Mouse (Mus musculus) thymus, adult 2 months (tissue): ENCODE data around the gene Meis2. TPM values are rescaled to one million over a fixed set of nuclear protein-coding genes. Genes with fewer than 3 reads are reported as not detected.

Source experiments
- DNase-seq: peaks from one replicate; pipeline ENCODE4 v3.0.0; 2021
- H3K27ac ChIP-seq: fragments of 200-500 bp; 2 replicates; pipeline ENCODE4 v1.5.1; 2012; ENCODE audit warnings: low read length, control low read depth; ENCODE audit not compliant: control insufficient read depth, insufficient read depth
- H3K27me3 ChIP-seq: fragments of 200-500 bp; 2 replicates; pipeline ENCODE4 v1.6.1; 2012; ENCODE audit warnings: mild to moderate bottlenecking, low read length, moderate library complexity, mixed read lengths; ENCODE audit not compliant: control insufficient read depth, insufficient read depth
- H3K36me3 ChIP-seq: fragments of 200-500 bp; 2 replicates; pipeline ENCODE4 v1.6.1; 2012; ENCODE audit warnings: mild to moderate bottlenecking, low read length, moderate library complexity; ENCODE audit not compliant: control insufficient read depth, insufficient read depth
- H3K4me1 ChIP-seq: fragments of 200-500 bp; replicated peaks from 2 replicates; pipeline ENCODE4 v1.6.1; 2012; ENCODE audit warnings: low read length; ENCODE audit not compliant: control insufficient read depth, insufficient read depth
- H3K4me3 ChIP-seq: fragments of 200-500 bp; 2 replicates; pipeline ENCODE4 v1.5.1; 2012; ENCODE audit warnings: mild to moderate bottlenecking, low read length, control low read depth, moderate library complexity; ENCODE audit not compliant: control insufficient read depth, insufficient read depth
- CTCF ChIP-seq: fragments of 200-500 bp; IDR thresholded peaks from 2 replicates; pipeline ENCODE4 v1.5.1; 2012; ENCODE audit warnings: mild to moderate bottlenecking, control low read depth, low read length, moderate library complexity, borderline replicate concordance; ENCODE audit not compliant: control insufficient read depth, poor library complexity, insufficient read depth; ENCODE audit errors: extremely low read depth
- POLR2A ChIP-seq: fragments of 200-500 bp; IDR thresholded peaks from 2 replicates; pipeline ENCODE4 v1.6.1; 2012; ENCODE audit warnings: mild to moderate bottlenecking, low read length, control low read depth, moderate library complexity; ENCODE audit not compliant: control insufficient read depth, poor library complexity, insufficient read depth; ENCODE audit errors: extremely low read depth
- WGBS: fragments of 180-500 bp; shearing (Covaris S2); methylation state at CpG from one replicate; pipeline ENCODE4 v1.1.7; 2018; 5-methylcytosine and 5-hydroxymethylcytosine counted together
- polyA plus RNA-seq: library from polyadenylated mRNA; depleted of rRNA; stranded (reverse); fragments of >200 nt; gene quantifications from 2 replicates; pipeline ENCODE4 v1.2.3, GENCODE M21; 2012

The Meis2 gene
- polyA plus RNA-seq, 1 experiment, result 10.5 TPM

- WGBS, result 52% methylated on average over 7 of the region's 7 CpGs
- no peaks in the 10 kb centered on the region for H3K36me3 ChIP-seq
- H3K4me3 ChIP-seq, result no peak overlapping the region
- no peak overlapping the region for H3K27ac ChIP-seq
- DNase-seq, result no peak
- no peaks in the 10 kb centered on the region for H3K4me1 ChIP-seq
- TF ChIP-seq CTCF (no peak), POLR2A (no peak)
- no peaks in the 10 kb centered on the region for H3K27me3 ChIP-seq
Measured at GRCm38 (mm10) chr2:115947714-115948226, 117.9 kb downstream of the Meis2 start.

GRCm38 (mm10) chr2:115943044-115943443 lies 122.6 kb downstream of the Meis2 start:
- no peak overlapping the region for H3K27ac ChIP-seq
- no peak for DNase-seq
- 95% methylated on average over 8 of the region's 8 CpGs for WGBS
- TF ChIP-seq CTCF (no peak), POLR2A (no peak)
- no peaks in the 10 kb centered on the region for H3K4me1 ChIP-seq
- no peak overlapping the region for H3K4me3 ChIP-seq
- no peaks in the 10 kb centered on the region for H3K27me3 ChIP-seq
- H3K36me3 ChIP-seq, result no peaks in the 10 kb centered on the region

DNA sequence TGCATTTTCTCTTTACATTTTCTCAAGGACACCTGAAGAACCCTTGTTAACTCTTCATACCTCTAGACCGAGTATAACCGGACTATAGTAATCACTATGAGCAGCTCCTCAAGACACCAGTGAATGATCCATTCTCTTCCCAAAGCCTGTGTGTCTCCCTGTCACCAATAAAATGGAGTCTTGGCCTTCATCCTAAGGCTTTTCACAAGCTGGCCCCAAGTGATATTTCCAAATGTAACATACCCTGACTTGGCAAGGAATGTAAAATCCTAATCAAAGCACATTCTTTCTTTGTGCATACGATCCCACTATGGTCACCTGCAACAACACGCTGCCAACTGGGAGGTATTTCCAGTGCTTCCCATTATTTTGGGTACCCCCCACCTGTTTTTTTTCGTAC lies 125.8 kb downstream of the Meis2 start:
- Histone ChIP-seq H3K27ac (no peak overlapping the region), H3K27me3 (no peaks in the 10 kb centered on the region), H3K4me1 (no peaks in the 10 kb centered on the region), H3K4me3 (no peak overlapping the region), H3K36me3 (no peaks in the 10 kb centered on the region)
- no peak for DNase-seq
- WGBS, result 93% methylated on average over 5 of the region's 5 CpGs
- TF ChIP-seq POLR2A (no peak), CTCF (no peak)

GRCm38 (mm10) chr2:115938926-115939563 lies 126.6 kb downstream of the Meis2 start:
- WGBS, result 91% methylated on average over 8 of the region's 8 CpGs
- TF ChIP-seq POLR2A (no peak), CTCF (no peak)
- DNase-seq, result no peak
- Histone ChIP-seq H3K27me3 (no peaks in the 10 kb centered on the region), H3K36me3 (no peaks in the 10 kb centered on the region), H3K27ac (no peak overlapping the region), H3K4me3 (no peak overlapping the region), H3K4me1 (no peaks in the 10 kb centered on the region)

GRCm38 (mm10) chr2:115938296-115938695 lies 127.3 kb downstream of the Meis2 start:
- H3K27me3 ChIP-seq, result no peaks in the 10 kb centered on the region
- H3K36me3 ChIP-seq, result no peaks in the 10 kb centered on the region
- 97% methylated on average over 3 of the region's 3 CpGs for WGBS
- no peak overlapping the region for H3K4me3 ChIP-seq
- no peak overlapping the region for H3K27ac ChIP-seq
- TF ChIP-seq CTCF (no peak), POLR2A (no peak)
- no peak for DNase-seq
- no peaks in the 10 kb centered on the region for H3K4me1 ChIP-seq

DNA sequence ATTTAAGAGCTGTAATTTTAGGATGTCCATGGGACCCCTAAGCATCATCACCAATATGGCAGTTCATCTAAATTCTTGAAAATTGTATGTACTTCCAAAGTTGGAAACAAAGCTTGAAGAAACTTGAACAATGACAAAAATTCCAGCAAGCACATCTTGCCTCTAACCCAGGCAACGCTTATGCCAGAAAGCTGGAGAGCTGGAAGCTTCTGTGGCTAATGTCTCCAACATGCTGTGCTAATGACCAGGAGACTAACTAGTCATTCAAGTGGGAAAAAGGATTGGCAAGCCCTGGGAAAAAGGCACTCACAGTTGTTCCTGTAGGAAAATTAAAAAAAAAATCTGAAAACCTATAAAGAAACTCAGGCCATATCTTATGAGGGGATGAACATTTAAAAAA lies 127.7 kb downstream of the Meis2 start:
- Histone ChIP-seq H3K36me3 (no peaks in the 10 kb centered on the region), H3K27me3 (no peaks in the 10 kb centered on the region), H3K27ac (no peak overlapping the region), H3K4me3 (no peak overlapping the region), H3K4me1 (no peaks in the 10 kb centered on the region)
- TF ChIP-seq POLR2A (no peak), CTCF (no peak)
- 98% methylated on average over 1 of the region's 1 CpGs for WGBS
- DNase-seq, result no peak

DNA sequence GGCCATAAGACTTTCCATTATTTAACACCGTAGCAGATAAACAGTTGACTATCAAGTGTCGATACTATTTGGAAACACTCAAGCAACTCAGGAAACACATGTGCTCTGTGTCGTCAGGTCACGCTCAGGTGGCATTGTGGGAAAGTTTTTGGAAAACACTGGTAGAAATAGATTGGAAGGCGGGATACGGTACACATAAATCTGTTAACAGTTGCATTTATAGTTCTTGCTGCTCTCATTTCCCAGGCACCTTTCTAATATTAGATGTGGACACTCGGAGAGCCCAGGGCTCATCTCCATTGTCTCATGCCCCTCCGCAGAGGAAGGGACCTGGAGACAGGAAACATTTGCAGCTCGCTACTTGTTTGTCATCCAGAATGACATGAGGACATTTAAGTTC lies 128.9 kb downstream of the Meis2 start:
- WGBS, result 90% methylated on average over 9 of the region's 9 CpGs
- H3K4me1 ChIP-seq, result no peaks in the 10 kb centered on the region
- no peak overlapping the region for H3K27ac ChIP-seq
- H3K27me3 ChIP-seq, result no peaks in the 10 kb centered on the region
- no peak for TF ChIP-seq POLR2A
- no peak for TF ChIP-seq CTCF
- H3K4me3 ChIP-seq, result no peak overlapping the region
- no peaks in the 10 kb centered on the region for H3K36me3 ChIP-seq
- no peak for DNase-seq
